Comparison of ENCODE assay signal across 9 mouse cellular contexts in the genomic region with DNA sequence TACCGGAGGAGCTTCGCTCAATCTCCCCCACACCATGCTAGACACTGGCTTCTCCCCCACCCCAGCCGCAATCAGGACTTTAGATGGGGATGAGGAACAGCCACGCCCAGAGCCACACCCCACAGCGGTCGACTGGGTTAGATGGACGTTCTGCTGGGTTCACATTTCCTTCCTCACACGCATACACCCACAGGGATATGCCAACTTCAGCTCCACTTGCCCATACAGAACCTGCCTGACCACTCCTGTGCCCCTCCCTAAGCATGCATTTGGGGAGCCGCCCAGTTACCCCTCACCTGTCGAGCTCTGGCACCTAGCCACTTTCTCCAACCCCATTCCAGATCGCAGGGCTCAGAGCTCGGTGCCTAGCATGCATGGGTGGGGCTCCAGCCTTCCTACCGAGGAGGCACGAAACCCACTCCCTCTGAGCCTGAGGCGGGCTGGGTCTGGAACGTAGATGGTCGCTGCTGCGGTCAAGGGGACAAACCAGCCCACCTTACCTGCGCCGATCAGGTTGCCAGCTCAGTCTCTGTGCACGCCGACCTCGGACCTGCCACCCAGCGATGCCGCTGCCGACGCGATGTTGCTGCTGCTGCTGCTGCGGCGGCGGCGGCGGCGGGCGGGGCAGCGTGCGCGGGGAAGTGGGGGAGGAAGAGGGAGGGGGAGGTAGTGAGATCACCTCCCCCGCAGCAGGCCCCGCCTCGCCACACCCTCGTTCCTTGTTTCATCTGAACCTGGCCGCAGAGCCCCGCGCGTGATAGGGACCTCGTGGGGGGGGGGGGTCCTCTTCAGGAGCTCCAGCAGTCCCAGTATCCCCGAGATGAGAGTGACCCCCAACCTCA. TPM values are rescaled to one million over a fixed set of nuclear protein-coding genes. Genes with fewer than 3 reads are reported as not detected.
DNase-seq lines count a peak whose midpoint lies in the region; ATAC-seq and TF ChIP-seq lines count a peak whose summit lies in the region.
"Had no signal": no experiment of that assay in that cellular context is flagged by ENCODE, and none has a peak within 500 bp of the region (broad histone marks: within the 10 kb centered on the region; RNA-seq: fewer than 3 reads in every experiment).

No protein-coding gene starts in this region.

- TF ChIP-seq EP300 in ES-Bruce4 (IDR thresholded peaks at IDR 0.05; ENCODE audit: insufficient read depth, low read depth, low read length): no peak

- no peak for TF ChIP-seq POLR2A in ES-Bruce4 (IDR thresholded peaks at IDR 0.05; ENCODE audit: insufficient read depth, low read length)

- H3K4me3 ChIP-seq in ES-Bruce4 (ENCODE audit: low read depth, low read length): peak overlapping the region; percentile 97
- peak overlapping the region; percentile 49 for H3K4me3 ChIP-seq in heart, embryonic 16.5 days (ENCODE audit: low read length)
- H3K4me3 ChIP-seq in stomach, embryonic 15.5 days (replicated peaks): peak overlapping the region; percentile 41

- no peak for ATAC-seq in heart, embryonic 16.5 days (replicated peaks; ENCODE audit: extremely low read depth, insufficient read depth, low FRiP score)
- peak; percentile 71 for ATAC-seq in stomach, embryonic 15.5 days (ENCODE audit: insufficient read depth, low FRiP score, low read depth)
- no peak for ATAC-seq in erythroid progenitor cell, adult 5-6 weeks (replicated peaks; ENCODE audit: low FRiP score, poor library complexity, severe bottlenecking)

- TF ChIP-seq CTCF in ES-Bruce4 (IDR thresholded peaks at IDR 0.05; ENCODE audit: low read depth, low read length): no peak

- no peaks in the 10 kb centered on the region for H3K9me3 ChIP-seq in ES-Bruce4 (replicated peaks; ENCODE audit: control insufficient read depth, insufficient read depth, low read length, poor library complexity, severe bottlenecking)
- no peaks in the 10 kb centered on the region for H3K9me3 ChIP-seq in heart, embryonic 16.5 days (replicated peaks; ENCODE audit: control insufficient read depth, low read length)
- H3K9me3 ChIP-seq in stomach, embryonic 15.5 days: no peaks in the 10 kb centered on the region

- DNase-seq in B cell, adult 2 months: peak; percentile 70 to 76
- DNase-seq in cerebellum, postnatal 14 days: peak; percentile 71 to 75
- peak; percentile 57 to 74 for DNase-seq in kidney, postnatal 4 days
- DNase-seq in mesoderm, embryonic 11.5 days (ENCODE audit: low read depth, low spot score): peak; percentile 19

- H3K4me2 ChIP-seq in heart, embryonic 16.5 days (ENCODE audit: low read depth, low read length): peak overlapping the region; percentile 78
- H3K4me2 ChIP-seq in stomach, embryonic 15.5 days: peak overlapping the region; percentile 73

- no peak overlapping the region for H3K27ac ChIP-seq in ES-Bruce4 (ENCODE audit: insufficient read depth, low read length)
- H3K27ac ChIP-seq in heart, embryonic 16.5 days (ENCODE audit: low read length): no peak overlapping the region
- H3K27ac ChIP-seq in stomach, embryonic 15.5 days: no peak overlapping the region

- no peaks in the 10 kb centered on the region for H3K27me3 ChIP-seq in ES-Bruce4 (ENCODE audit: control insufficient read depth, insufficient read depth, low read length, poor library complexity, severe bottlenecking)
- H3K27me3 ChIP-seq in heart, embryonic 16.5 days (ENCODE audit: control insufficient read depth, insufficient read depth, low read length): peaks cover 18% of the 10 kb centered on the region
- H3K27me3 ChIP-seq in stomach, embryonic 15.5 days (replicated peaks): 0 out of 2 replicates have a peak, but pooled peaks cover 4% of the 10 kb centered on the region

- WGBS in heart, embryonic 16.5 days: 11% methylated on average over 29 of the region's 48 CpGs
- 20% methylated on average over 24 of the region's 48 CpGs for whole genome bisulfite sequencing in stomach, embryonic 15.5 days

- H3K36me3 ChIP-seq in ES-Bruce4 (ENCODE audit: control insufficient read depth, insufficient read depth, low read length, poor library complexity, severe bottlenecking): no peaks in the 10 kb centered on the region
- H3K36me3 ChIP-seq in heart, embryonic 16.5 days (ENCODE audit: control insufficient read depth, insufficient read depth): no peaks in the 10 kb centered on the region
- no peaks in the 10 kb centered on the region for H3K36me3 ChIP-seq in stomach, embryonic 15.5 days

- H3K9ac ChIP-seq in ES-Bruce4 (ENCODE audit: low read depth, poor library complexity, severe bottlenecking): peak overlapping the region; percentile 21
- H3K9ac ChIP-seq in heart, embryonic 16.5 days (ENCODE audit: low read length): no peak overlapping the region
- H3K9ac ChIP-seq in stomach, embryonic 15.5 days: no peak overlapping the region

- H3K4me1 ChIP-seq in ES-Bruce4 (ENCODE audit: control insufficient read depth, insufficient read depth, low read length): no peaks in the 10 kb centered on the region
- no peaks in the 10 kb centered on the region for H3K4me1 ChIP-seq in heart, embryonic 16.5 days (ENCODE audit: control insufficient read depth, insufficient read depth, low read length)
- H3K4me1 ChIP-seq in stomach, embryonic 15.5 days: no peaks in the 10 kb centered on the region

RNA-seq across cellular contexts. Expression of a gene that starts 11.5 kb away (rescaled TPM):
- not detected in 2 replicates for polyA plus RNA-seq in ES-Bruce4 (2011; ENCODE audit: insufficient read depth, insufficient read length, low read depth, missing spikeins)
- 0.06 and 0.09 TPM in 2 replicates for polyA plus RNA-seq in heart, embryonic 16.5 days (2015; fragmentation: Nextera tagmentation; extraction: Ambion mirVana)
- 0.21 and 0.22 TPM in 2 replicates for polyA plus RNA-seq in stomach, embryonic 15.5 days (2015; fragmentation: Nextera tagmentation; extraction: Ambion mirVana)
- not detected in 2 replicates for total RNA-seq in erythroid progenitor cell, adult 5-6 weeks (2015; ENCODE audit: low replicate concordance)
- not detected in 2 replicates for total RNA-seq in erythroid progenitor cell, adult 5-6 weeks (2017; ENCODE audit: low replicate concordance)
- polyA plus RNA-seq: gonadal fat pad, adult 2 months had no signal

RNA-seq across cellular contexts. Expression of a gene that starts 15.5 kb away (rescaled TPM):
- 3.4 and 4.5 TPM in 2 replicates for polyA plus RNA-seq in ES-Bruce4 (2011; ENCODE audit: insufficient read depth, insufficient read length, low read depth, missing spikeins)
- polyA plus RNA-seq in heart, embryonic 16.5 days (2015; fragmentation: Nextera tagmentation; extraction: Ambion mirVana): 0.60 and 0.77 TPM in 2 replicates
- 8.2 and 9.3 TPM in 2 replicates for polyA plus RNA-seq in stomach, embryonic 15.5 days (2015; fragmentation: Nextera tagmentation; extraction: Ambion mirVana)
- 6.8 and 10.5 TPM in 2 replicates for total RNA-seq in erythroid progenitor cell, adult 5-6 weeks (2015; ENCODE audit: low replicate concordance)
- total RNA-seq in erythroid progenitor cell, adult 5-6 weeks (2017; ENCODE audit: low replicate concordance): 0.23 and 1.3 TPM in 2 replicates

RNA-seq across cellular contexts. Expression of a gene that starts 41.3 kb away (rescaled TPM):
- 3.5 and 4.7 TPM in 2 replicates for polyA plus RNA-seq in ES-Bruce4 (2011; ENCODE audit: insufficient read depth, insufficient read length, low read depth, missing spikeins)
- 3.7 and 4.7 TPM in 2 replicates for polyA plus RNA-seq in heart, embryonic 16.5 days (2015; fragmentation: Nextera tagmentation; extraction: Ambion mirVana)
- polyA plus RNA-seq in stomach, embryonic 15.5 days (2015; fragmentation: Nextera tagmentation; extraction: Ambion mirVana): 4.5 and 5.7 TPM in 2 replicates
- 12.2 and 16.9 TPM in 2 replicates for total RNA-seq in erythroid progenitor cell, adult 5-6 weeks (2015; ENCODE audit: low replicate concordance)
- total RNA-seq in erythroid progenitor cell, adult 5-6 weeks (2017; ENCODE audit: low replicate concordance): 14.5 and 21.0 TPM in 2 replicates

RNA-seq across cellular contexts. Expression of a gene that starts 41.3 kb away (rescaled TPM):
- polyA plus RNA-seq in ES-Bruce4 (2011; ENCODE audit: insufficient read depth, insufficient read length, low read depth, missing spikeins): 77.1 and 87.9 TPM in 2 replicates
- 89.8 and 97.1 TPM in 2 replicates for polyA plus RNA-seq in heart, embryonic 16.5 days (2015; fragmentation: Nextera tagmentation; extraction: Ambion mirVana)
- polyA plus RNA-seq in stomach, embryonic 15.5 days (2015; fragmentation: Nextera tagmentation; extraction: Ambion mirVana): 144 and 156 TPM in 2 replicates
- total RNA-seq in erythroid progenitor cell, adult 5-6 weeks (2015; ENCODE audit: low replicate concordance): 17.7 and 34.8 TPM in 2 replicates
- total RNA-seq in erythroid progenitor cell, adult 5-6 weeks (2017; ENCODE audit: low replicate concordance): 14.7 and 25.9 TPM in 2 replicates

RNA-seq across cellular contexts. Expression of a gene that starts 50.2 kb away (rescaled TPM):
- 79.7 and 84.6 TPM in 2 replicates for polyA plus RNA-seq in ES-Bruce4 (2011; ENCODE audit: insufficient read depth, insufficient read length, low read depth, missing spikeins)
- 60.0 and 61.1 TPM in 2 replicates for polyA plus RNA-seq in heart, embryonic 16.5 days (2015; fragmentation: Nextera tagmentation; extraction: Ambion mirVana)
- 49.5 and 55.0 TPM in 2 replicates for polyA plus RNA-seq in stomach, embryonic 15.5 days (2015; fragmentation: Nextera tagmentation; extraction: Ambion mirVana)
- total RNA-seq in erythroid progenitor cell, adult 5-6 weeks (2015; ENCODE audit: low replicate concordance): 3.4 TPM in 1 of 2 replicates, not detected in the other
- total RNA-seq in erythroid progenitor cell, adult 5-6 weeks (2017; ENCODE audit: low replicate concordance): 1.7 TPM in 1 of 2 replicates, not detected in the other

Comparison
In these comparisons a context has a peak if more than half of its experiments do, and no peak if none do; other contexts are left out.
1. DNase-seq: peak in every context shown above with its lines; median percentile 73 in B cell, adult 2 months; 73 in cerebellum, postnatal 14 days; 66 in kidney, postnatal 4 days; 19 in mesoderm, embryonic 11.5 days.
2. H3K4me3 ChIP-seq: peak in every context shown above with its lines; median percentile 97 in ES-Bruce4; 49 in heart, embryonic 16.5 days; 41 in stomach, embryonic 15.5 days.